Mouse (Mus musculus) T-cell, adult 66 days (primary cell): ENCODE measurements around the gene Tcp11l1. TPM values are rescaled to one million over a fixed set of nuclear protein-coding genes. Genes with fewer than 3 reads are reported as not detected.

Experiments used
- total RNA-seq, 2 experiments: library from RNA; stranded (reverse); gene quantifications; 3 replicates in 1 of 2; 4 replicates in 1 of 2; pipeline ENCODE4 v1.2.4; 2023

Gene Tcp11l1
- 1 to 10 TPM; 1.2 to 1.7 TPM for total RNA-seq

GRCm38 (mm10) chr2:104711585-104712485, at the start of gene Tcp11l1:
Tcp11l1 (minus strand) TSS chr2:104712169.

GRCm38 (mm10) chr2:104742741-104743064, 30.7 kb upstream of the Tcp11l1 start, which contains the start of gene Depdc7:
Depdc7 (minus strand) TSS chr2:104742878.

GRCm38 (mm10) chr2:104716279-104716678, 4.3 kb upstream of the Tcp11l1 start, which contains the start of gene Pin1rt1:
Pin1rt1 (minus strand) TSS chr2:104716379.

Other genes with a start within 250 kb of the Tcp11l1 start
- gene Hipk3, start 217.7 kb downstream of the Tcp11l1 start, total RNA-seq: 10 to 100 TPM; 44.3 to 56.0 TPM
- gene Cstf3, start 121.6 kb downstream of the Tcp11l1 start, total RNA-seq: 10 to 100 TPM; 57.3 to 57.5 TPM
- not detected for gene Pin1rt1, start 4.2 kb upstream of the Tcp11l1 start, total RNA-seq
- gene Depdc7, start 30.7 kb upstream of the Tcp11l1 start, total RNA-seq: not detected
- gene Qser1, start 104.6 kb upstream of the Tcp11l1 start, total RNA-seq: 10 to 100 TPM in 1 of 2 experiments, 1 to 10 TPM in 1; 9.5 to 11.0 TPM
- 1 to 10 TPM; 3.8 to 4.3 TPM for gene Prrg4, start 137.7 kb upstream of the Tcp11l1 start, total RNA-seq
- gene Ccdc73, start 155.6 kb upstream of the Tcp11l1 start, total RNA-seq: 1 to 10 TPM in 1 of 2 experiments, not detected in 1; 3.3 TPM